Mouse (Mus musculus) MEL (cell line): ENCODE results near the gene Hyou1.

Experiments used
- CTCF ChIP-seq, 3 experiments: IDR thresholded peaks in 2 of 3; conservative IDR thresholded peaks in 1 of 3; 2 replicates each; pipeline ENCODE4 v1.5.1; 2011 to 2012; ENCODE audit warnings: low read length in 3 of 3, low read depth in 2 of 3, mild to moderate bottlenecking in 2 of 3, improper control_type of control experiment in 1 of 3, inconsistent platforms in 1 of 3, mixed read lengths in 1 of 3, moderate library complexity in 1 of 3; ENCODE audit not compliant: control insufficient read depth in 1 of 3, insufficient read depth in 1 of 3, poor library complexity in 1 of 3, severe bottlenecking in 1 of 3
- E2F4 ChIP-seq: IDR thresholded peaks from 2 replicates; pipeline ENCODE4 v1.6.1; 2011; ENCODE audit warnings: low read depth, low read length, improper control_type of control experiment, borderline replicate concordance
- EP300 ChIP-seq, 2 experiments: IDR thresholded peaks; 2 replicates each; pipeline ENCODE4 v1.6.1; 2011; ENCODE audit warnings: improper control_type of control experiment in 2 of 2, low read length in 2 of 2, low read depth in 1 of 2, mild to moderate bottlenecking in 1 of 2
- GABPA ChIP-seq: IDR thresholded peaks from 2 replicates; pipeline ENCODE4 v1.6.1; 2012; ENCODE audit warnings: low read depth, mild to moderate bottlenecking, inconsistent platforms, low read length, improper control_type of control experiment, moderate library complexity
- MAFK ChIP-seq: IDR thresholded peaks from 2 replicates; pipeline ENCODE4 v1.6.1; 2011; ENCODE audit warnings: low read depth, mild to moderate bottlenecking, low read length, improper control_type of control experiment, borderline replicate concordance
- MXI1 ChIP-seq: IDR thresholded peaks from 2 replicates; pipeline ENCODE4 v1.6.1; 2011; ENCODE audit warnings: mild to moderate bottlenecking, low read depth, low read length, improper control_type of control experiment
- POLR2A ChIP-seq, 2 experiments: IDR thresholded peaks; 2 replicates each; pipeline ENCODE4 v1.6.1; 2011 to 2012; ENCODE audit warnings: low read length in 2 of 2, mild to moderate bottlenecking in 2 of 2, control low read depth in 1 of 2, improper control_type of control experiment in 1 of 2, low read depth in 1 of 2, moderate library complexity in 1 of 2; ENCODE audit not compliant: control insufficient read depth in 1 of 2, insufficient read depth in 1 of 2, poor library complexity in 1 of 2
- ZC3H11A ChIP-seq: IDR thresholded peaks from 2 replicates; pipeline ENCODE4 v1.6.1; 2012; ENCODE audit warnings: low read depth, mild to moderate bottlenecking, inconsistent platforms, low read length, improper control_type of control experiment

GRCm38 (mm10) chr9:44338574-44338973 is 40.7 kb upstream of the Hyou1 start:
- TF ChIP-seq EP300 (IDR thresholded peaks at IDR 0.05; ENCODE audit: low read depth in 1 of 2, low read length in 2 of 2) (no peak), MAFK (no peak), E2F4 (no peak), ZC3H11A (no peak), MXI1 (no peak), POLR2A (IDR thresholded peaks at IDR 0.05; ENCODE audit: control insufficient read depth in 1 of 2, insufficient read depth in 1 of 2, low read depth in 1 of 2, low read length in 2 of 2, poor library complexity in 1 of 2) (no peak), CTCF (IDR thresholded peaks at IDR 0.05 in 2 of 3, conservative IDR thresholded peaks at IDR 0.05 in 1 of 3; ENCODE audit: control insufficient read depth in 1 of 3, insufficient read depth in 1 of 3, low read depth in 2 of 3, low read length in 3 of 3, poor library complexity in 1 of 3, severe bottlenecking in 1 of 3) (peak; percentile 19 to 52 (median 28); a peak in 3 of 6 replicates), GABPA (no peak)
